Mouse (Mus musculus) midbrain, embryonic 11.5 days (tissue): Measurements from ENCODE around the gene Polr1d. TPM values are rescaled to one million over a fixed set of nuclear protein-coding genes. Genes with fewer than 3 reads are reported as not detected.

Source experiments
- ATAC-seq: fragments of 200-750 bp; cut with Nextera tagmentation; 2 replicates; pipeline ENCODE4 v1.8.0; 2017; ENCODE audit warnings: moderate TSS enrichment, moderate library complexity; ENCODE audit not compliant: low FRiP score
- DNase-seq: peaks from one replicate; pipeline ENCODE4 v3.0.0; 2015; ENCODE audit warnings: low spot score; ENCODE audit errors: missing footprints
- H3K27ac ChIP-seq: fragments of 300-500 bp; sonication (generic); 2 replicates; pipeline ENCODE4 v1.5.1; 2014; ENCODE audit warnings: low read depth, low read length
- H3K27me3 ChIP-seq: fragments of 300-500 bp; sonication (generic); 2 replicates; pipeline ENCODE4 v1.6.1; 2014; ENCODE audit warnings: mild to moderate bottlenecking, low read length, moderate library complexity, mixed read lengths; ENCODE audit not compliant: control insufficient read depth, insufficient read depth
- H3K36me3 ChIP-seq: fragments of 300-500 bp; sonication (generic); 2 replicates; pipeline ENCODE4 v1.6.1; 2014; ENCODE audit warnings: mild to moderate bottlenecking, low read length, moderate library complexity, mixed read lengths; ENCODE audit not compliant: control insufficient read depth, insufficient read depth
- H3K4me1 ChIP-seq: fragments of 300-500 bp; sonication (generic); 2 replicates; pipeline ENCODE4 v1.6.1; 2014; ENCODE audit warnings: low read length; ENCODE audit not compliant: control insufficient read depth, insufficient read depth
- H3K4me2 ChIP-seq: fragments of 300-500 bp; sonication (generic); 2 replicates; pipeline ENCODE4 v1.6.1; 2014; ENCODE audit warnings: mild to moderate bottlenecking, moderate library complexity
- H3K4me3 ChIP-seq: fragments of 300-500 bp; sonication (generic); 2 replicates; pipeline ENCODE4 v1.5.1; 2014; ENCODE audit warnings: low read depth, low read length
- H3K9ac ChIP-seq: fragments of 300-500 bp; sonication (generic); 2 replicates; pipeline ENCODE4 v1.6.1; 2014; ENCODE audit warnings: low read length
- H3K9me3 ChIP-seq: fragments of 300-500 bp; sonication (generic); 2 replicates; pipeline ENCODE4 v1.6.1; 2016; ENCODE audit warnings: low read length; ENCODE audit not compliant: control insufficient read depth
- WGBS: fragments of 180-500 bp; shearing (Covaris S2); extraction: QIAGEN DNeasy Blood & Tissue Kit; methylation state at CpG from one replicate; pipeline ENCODE4 v1.1.7; 2014; 5-methylcytosine and 5-hydroxymethylcytosine counted together
- polyA plus RNA-seq: library from polyadenylated mRNA; unstranded; fragments of >200 nt; fragmentation: Nextera tagmentation; extraction: Ambion mirVana; gene quantifications from 2 replicates; pipeline ENCODE4 v1.2.1, GENCODE M21; 2014

Polr1d gene
- polyA plus RNA-seq, 1 experiment from 2014 or later: 120 TPM

DNA sequence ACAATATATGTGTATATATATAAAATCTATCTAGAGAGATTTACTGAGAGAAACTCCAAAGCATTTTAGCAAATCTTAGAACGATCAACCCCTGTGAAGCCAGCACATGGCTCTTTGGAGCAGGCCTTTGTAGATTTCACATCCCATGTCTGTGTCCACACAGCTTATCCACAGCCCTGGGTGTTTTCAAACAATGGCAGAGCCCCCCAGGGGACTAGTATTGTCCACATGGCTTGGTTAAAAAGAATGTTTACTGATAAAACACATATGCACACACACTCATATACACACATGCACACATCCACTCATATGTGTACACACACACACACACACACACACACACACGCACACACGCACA lies 58.2 kb downstream of the Polr1d start:
- peaks cover 25% of the 10 kb centered on the region for H3K4me1 ChIP-seq
- H3K9me3 ChIP-seq: peaks cover 3% of the 10 kb centered on the region; the same call in 1 of the 2 replicates
- 75% methylated on average over 3 of the region's 3 CpGs for WGBS
- peak; percentile 39 for ATAC-seq
- DNase-seq: peak; percentile 88
- peaks cover 17% of the 10 kb centered on the region for H3K27me3 ChIP-seq
- H3K4me3 ChIP-seq: no peak overlapping the region
- no peaks in the 10 kb centered on the region for H3K36me3 ChIP-seq
- H3K27ac ChIP-seq: no peak overlapping the region
- no peak overlapping the region for H3K9ac ChIP-seq
- no peak overlapping the region for H3K4me2 ChIP-seq

GRCm38 (mm10) chr5:147135994-147136393 lies 59.1 kb downstream of the Polr1d start:
- DNase-seq (peak; percentile 89), ATAC-seq (no peak)
- peaks cover 3% of the 10 kb centered on the region; the same call in 1 of the 2 replicates for H3K9me3 ChIP-seq
- H3K9ac ChIP-seq: no peak overlapping the region
- 26% methylated on average over 13 of the region's 13 CpGs for WGBS
- H3K4me2 ChIP-seq: no peak overlapping the region
- H3K27ac ChIP-seq: no peak overlapping the region
- H3K4me1 ChIP-seq: peaks cover 25% of the 10 kb centered on the region
- H3K36me3 ChIP-seq: no peaks in the 10 kb centered on the region
- peaks cover 17% of the 10 kb centered on the region for H3K27me3 ChIP-seq
- no peak overlapping the region for H3K4me3 ChIP-seq

DNA sequence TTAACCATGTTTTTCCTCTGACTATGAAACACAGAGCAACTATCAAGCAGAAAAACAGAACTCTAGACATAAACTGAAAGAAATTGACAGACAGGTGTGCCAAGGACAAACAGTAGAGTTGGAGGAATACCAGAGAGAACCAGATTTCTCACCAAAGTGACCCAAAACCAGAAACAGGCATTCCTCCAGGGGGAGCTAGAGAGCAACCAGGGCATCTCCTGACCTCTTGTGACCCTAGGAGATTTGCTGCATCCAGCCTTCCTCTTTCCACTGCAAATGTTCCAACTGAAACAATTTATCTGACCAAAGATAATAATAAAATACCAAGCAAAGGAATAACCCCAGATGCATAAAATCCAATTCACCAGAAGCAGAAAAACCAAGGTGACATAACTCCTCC lies 70.5 kb downstream of the Polr1d start:
- ATAC-seq (no peak), DNase-seq (no peak)
- H3K4me1 ChIP-seq: no peaks in the 10 kb centered on the region
- no peaks in the 10 kb centered on the region for H3K36me3 ChIP-seq
- no peak overlapping the region for H3K4me2 ChIP-seq
- H3K9ac ChIP-seq: no peak overlapping the region
- H3K27ac ChIP-seq: no peak overlapping the region
- H3K4me3 ChIP-seq: no peak overlapping the region
- peaks cover 2% of the 10 kb centered on the region; the same call in 1 of the 2 replicates for H3K9me3 ChIP-seq
- H3K27me3 ChIP-seq: peaks cover 9% of the 10 kb centered on the region

DNA sequence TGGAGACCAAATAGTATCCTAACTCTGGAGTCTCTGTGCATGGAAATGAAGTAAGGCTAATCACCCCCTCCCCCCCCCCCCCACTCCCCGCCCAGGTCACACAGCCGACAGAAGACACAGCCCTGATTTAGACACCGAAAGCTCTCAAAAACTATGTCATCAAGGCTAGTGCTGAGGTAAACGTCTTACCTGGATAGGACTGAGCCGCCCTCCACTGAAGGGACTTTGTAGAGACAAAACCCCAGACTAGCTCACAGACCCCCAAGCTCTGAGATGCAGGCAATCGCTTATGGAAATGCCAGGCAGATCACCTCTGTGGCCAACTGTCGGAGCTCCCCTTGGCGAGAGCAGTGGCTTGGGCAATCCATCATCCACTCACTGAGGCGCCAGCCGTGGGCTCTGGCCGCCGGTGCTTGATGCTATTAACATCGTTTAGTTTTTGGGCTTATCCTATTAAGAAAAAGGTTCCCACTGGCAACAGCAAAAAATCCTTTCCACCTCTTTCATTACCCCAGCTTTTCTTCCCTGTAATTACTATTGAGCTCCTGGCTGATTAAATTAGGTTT lies 78.0 kb downstream of the Polr1d start:
- 8% methylated on average over 13 of the region's 13 CpGs for WGBS

GRCm38 (mm10) chr5:147155449-147156133 lies 78.7 kb downstream of the Polr1d start:
- H3K27me3 ChIP-seq: peaks cover 37% of the 10 kb centered on the region
- H3K9ac ChIP-seq: no peak overlapping the region
- no peak overlapping the region; the same call in 1 of the 2 replicates for H3K27ac ChIP-seq
- H3K4me2 ChIP-seq: peak overlapping the region; percentile 32
- DNase-seq (peak; percentile 93), ATAC-seq (peak; percentile 95)
- H3K4me3 ChIP-seq: no peak overlapping the region
- 2% methylated on average over 13 of the region's 13 CpGs for WGBS
- no peaks in the 10 kb centered on the region for H3K9me3 ChIP-seq
- H3K36me3 ChIP-seq: no peaks in the 10 kb centered on the region
- H3K4me1 ChIP-seq: peaks cover 20% of the 10 kb centered on the region

More for the DNA sequence above, 78.0 kb downstream of the Polr1d start:
- H3K27ac ChIP-seq: no peak overlapping the region
- H3K4me2 ChIP-seq: peak overlapping the region; percentile 32
- DNase-seq: peak; percentile 89
- H3K4me3 ChIP-seq: no peak overlapping the region
- ATAC-seq: peak; percentile 56
- peaks cover 37% of the 10 kb centered on the region for H3K27me3 ChIP-seq
- H3K4me1 ChIP-seq: peaks cover 20% of the 10 kb centered on the region
- no peaks in the 10 kb centered on the region for H3K9me3 ChIP-seq
- H3K9ac ChIP-seq: 0 out of 2 replicates have a peak overlapping the region, but pooled peaks have one; percentile 3
- H3K36me3 ChIP-seq: no peaks in the 10 kb centered on the region

DNA sequence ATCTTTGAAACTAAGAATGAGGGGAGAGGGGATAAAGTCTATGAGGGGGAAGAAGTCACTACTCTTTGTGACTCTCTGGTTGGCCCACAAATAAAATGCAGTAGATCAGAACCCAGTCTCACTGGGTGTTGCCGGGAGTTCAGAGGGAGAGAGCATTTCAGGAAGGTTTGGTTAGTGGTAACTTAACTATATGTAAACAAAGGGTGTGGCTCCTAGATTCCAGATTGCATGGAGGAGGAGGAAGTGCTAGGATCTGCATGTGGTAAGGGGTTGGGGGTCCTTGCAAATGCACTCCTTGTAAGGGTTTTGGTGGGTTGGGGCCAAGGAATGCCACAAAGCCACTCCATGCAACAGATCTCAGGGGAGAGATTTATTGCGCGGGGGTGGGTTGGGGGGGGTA lies 79.5 kb downstream of the Polr1d start:
- H3K27me3 ChIP-seq: peaks cover 37% of the 10 kb centered on the region
- DNase-seq (no peak), ATAC-seq (no peak)
- no peak overlapping the region for H3K4me3 ChIP-seq
- no peak overlapping the region for H3K27ac ChIP-seq
- H3K36me3 ChIP-seq: no peaks in the 10 kb centered on the region
- H3K4me1 ChIP-seq: peaks cover 20% of the 10 kb centered on the region
- no peaks in the 10 kb centered on the region for H3K9me3 ChIP-seq
- 43% methylated on average over 3 of the region's 3 CpGs for WGBS
- H3K9ac ChIP-seq: no peak overlapping the region
- no peak overlapping the region for H3K4me2 ChIP-seq

DNA sequence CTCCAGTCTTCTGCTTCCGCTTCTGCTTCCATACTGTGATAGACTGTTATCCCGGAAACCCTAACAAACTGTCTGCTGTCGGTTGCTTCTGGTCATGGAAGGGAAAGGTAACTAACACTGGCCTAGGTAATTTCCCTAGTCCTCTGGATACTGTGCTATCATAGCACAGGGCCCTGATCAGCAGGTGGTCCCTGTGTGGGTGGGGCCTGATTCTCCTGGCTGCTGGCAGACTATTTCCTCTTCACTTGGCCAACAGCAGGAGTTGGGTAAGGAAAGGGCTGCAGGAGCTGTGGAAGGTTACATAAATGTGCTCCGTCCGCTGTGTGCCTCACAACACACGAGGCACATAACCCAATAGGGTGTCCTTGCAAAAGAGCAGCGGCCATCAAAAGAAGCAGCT lies 80.6 kb downstream of the Polr1d start:
- ATAC-seq: no peak
- Histone ChIP-seq H3K9me3 (no peaks in the 10 kb centered on the region), H3K4me2 (no peak overlapping the region), H3K27ac (no peak overlapping the region), H3K36me3 (no peaks in the 10 kb centered on the region), H3K4me3 (no peak overlapping the region), H3K4me1 (peaks cover 20% of the 10 kb centered on the region), H3K9ac (no peak overlapping the region), H3K27me3 (peaks cover 30% of the 10 kb centered on the region; the same call in 1 of the 2 replicates)
- no peak for DNase-seq
- 77% methylated on average over 7 of the region's 7 CpGs for WGBS

GRCm38 (mm10) chr5:147159320-147159719 lies 82.5 kb downstream of the Polr1d start:
- H3K27me3 ChIP-seq: peaks cover 22% of the 10 kb centered on the region; the same call in 1 of the 2 replicates
- no peak overlapping the region for H3K4me2 ChIP-seq
- H3K36me3 ChIP-seq: no peaks in the 10 kb centered on the region
- H3K4me3 ChIP-seq: no peak overlapping the region
- H3K4me1 ChIP-seq: peaks cover 20% of the 10 kb centered on the region
- no peak for DNase-seq
- H3K27ac ChIP-seq: no peak overlapping the region
- ATAC-seq: no peak
- no peaks in the 10 kb centered on the region for H3K9me3 ChIP-seq
- no peak overlapping the region for H3K9ac ChIP-seq
- WGBS: 86% methylated on average over 6 of the region's 6 CpGs

DNA sequence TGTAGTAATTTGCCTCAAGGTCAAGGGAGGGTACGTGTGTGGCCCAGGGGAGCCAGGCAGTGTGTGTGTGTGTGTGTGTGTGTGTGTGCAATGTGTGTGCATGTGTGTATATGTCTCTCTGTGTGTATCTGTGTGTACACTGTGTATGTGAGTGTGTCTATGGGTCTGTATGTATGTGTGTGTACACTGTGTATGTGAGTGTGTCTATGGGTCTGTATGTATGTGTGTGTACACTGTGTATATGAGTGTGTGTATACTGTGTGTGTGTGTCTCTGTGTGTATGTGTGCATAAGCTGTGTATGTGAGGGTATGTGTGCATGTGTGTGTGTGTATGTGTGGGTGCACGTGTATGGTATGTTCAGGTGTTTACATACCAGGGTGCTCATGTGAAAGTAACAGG lies 82.9 kb downstream of the Polr1d start:
- ATAC-seq (no peak), DNase-seq (no peak)
- Histone ChIP-seq H3K36me3 (no peaks in the 10 kb centered on the region), H3K4me1 (peaks cover 15% of the 10 kb centered on the region), H3K4me3 (no peak overlapping the region), H3K27ac (no peak overlapping the region), H3K4me2 (no peak overlapping the region), H3K9ac (no peak overlapping the region), H3K9me3 (no peaks in the 10 kb centered on the region), H3K27me3 (peaks cover 22% of the 10 kb centered on the region; the same call in 1 of the 2 replicates)
- 90% methylated on average over 2 of the region's 2 CpGs for WGBS
